Mouse (Mus musculus) myocyte (in vitro differentiated cells): Measurements from ENCODE around the gene Ttc30a1.

ENCODE experiments used
- CEBPB ChIP-seq: IDR thresholded peaks from 2 replicates; pipeline ENCODE4 v1.6.1; 2011; ENCODE audit warnings: mild to moderate bottlenecking, moderate library complexity; ENCODE audit not compliant: poor library complexity, insufficient read depth, severe bottlenecking
- E2F4 ChIP-seq: IDR thresholded peaks from one replicate; pipeline ENCODE4 v1.6.1; 2011; ENCODE audit warnings: mild to moderate bottlenecking, control low read depth, moderate library complexity; ENCODE audit not compliant: insufficient read depth
- MAX ChIP-seq: IDR thresholded peaks from one replicate; pipeline ENCODE4 v1.6.1; 2011; ENCODE audit warnings: low read depth, mild to moderate bottlenecking, control low read depth
- MYOD1 ChIP-seq, 3 experiments: IDR thresholded peaks; one replicate each; pipeline ENCODE4 v1.6.1; 2011; ENCODE audit warnings: control low read depth in 2 of 3, low read depth in 2 of 3, mild to moderate bottlenecking in 2 of 3, moderate library complexity in 1 of 3; ENCODE audit not compliant: insufficient read length in 2 of 3, control insufficient read depth in 1 of 3
- MYOG ChIP-seq, 3 experiments: IDR thresholded peaks; one replicate each; pipeline ENCODE4 v1.6.1; 2011; ENCODE audit warnings: control low read depth in 2 of 3, low read depth in 2 of 3, mild to moderate bottlenecking in 2 of 3; ENCODE audit not compliant: insufficient read length in 2 of 3, control insufficient read depth in 1 of 3, insufficient read depth in 1 of 3
- POLR2A ChIP-seq: IDR thresholded peaks from one replicate; pipeline ENCODE4 v1.6.1; 2011; ENCODE audit warnings: low read depth, mild to moderate bottlenecking, control low read depth, moderate library complexity; ENCODE audit not compliant: insufficient read length
- POLR2AphosphoS2 ChIP-seq: IDR thresholded peaks from one replicate; pipeline ENCODE4 v1.6.1; 2011; ENCODE audit warnings: low read depth, control low read depth; ENCODE audit not compliant: insufficient read length
- REST ChIP-seq: IDR thresholded peaks from one replicate; pipeline ENCODE4 v1.6.1; 2011; ENCODE audit warnings: mild to moderate bottlenecking, control low read depth, moderate library complexity; ENCODE audit not compliant: insufficient read depth, insufficient read length
- TCF3 ChIP-seq: IDR thresholded peaks from one replicate; pipeline ENCODE4 v1.6.1; 2011; ENCODE audit warnings: low read depth, control low read depth; ENCODE audit not compliant: insufficient read length
- USF1 ChIP-seq: IDR thresholded peaks from one replicate; pipeline ENCODE4 v1.6.1; 2011; ENCODE audit warnings: low read depth, mild to moderate bottlenecking, control low read depth, moderate library complexity

- no peak for TF ChIP-seq MYOD1 (IDR thresholded peaks at IDR 0.05; ENCODE audit: control insufficient read depth in 1 of 3, insufficient read length in 2 of 3, low read depth in 2 of 3)
- TF ChIP-seq POLR2A, result no peak
- TF ChIP-seq USF1, result no peak
- TF ChIP-seq MAX, result no peak
- no peak for TF ChIP-seq E2F4
- no peak for TF ChIP-seq TCF3
- TF ChIP-seq CEBPB, result no peak
- TF ChIP-seq POLR2AphosphoS2, result no peak
- no peak for TF ChIP-seq MYOG (IDR thresholded peaks at IDR 0.05; ENCODE audit: control insufficient read depth in 1 of 3, insufficient read depth in 1 of 3, insufficient read length in 2 of 3, low read depth in 2 of 3)
- no peak for TF ChIP-seq REST
Measured at GRCm38 (mm10) chr2:76029081-76029901, 47.5 kb upstream of the Ttc30a1 start.
